Mouse (Mus musculus): ENCODE data around the gene Mapkapk2.
A peak's percentile ranks its signal among the peaks of the same experiment; 100 is the strongest.
"Not testable (repeated sequence)": the region's sequence is repeated elsewhere in the genome, so short reads cannot be mapped to it uniquely, and the experiment has no call there.

The Mapkapk2 gene

GRCm38 (mm10) chr1:131097700-131098094 lies at the start of gene Mapkapk2:
TSS of gene Mapkapk2 (minus strand) at chr1:131097826.
- peak; percentile 95 for DNase-seq

- DNase-seq = no peak
Measured at GRCm38 (mm10) chr1:131146181-131146614, 48.6 kb upstream of the Mapkapk2 start.

GRCm38 (mm10) chr1:131145222-131145621 lies 47.6 kb upstream of the Mapkapk2 start:
- DNase-seq = not testable (repeated sequence)

- DNase-seq = no peak
Measured at GRCm38 (mm10) chr1:131142472-131142871, 44.8 kb upstream of the Mapkapk2 start.

- DNase-seq = no peak
Measured at GRCm38 (mm10) chr1:131141449-131141848, 43.8 kb upstream of the Mapkapk2 start.

GRCm38 (mm10) chr1:131139102-131140095 lies 41.8 kb upstream of the Mapkapk2 start:
- peak; percentile 30 for DNase-seq

GRCm38 (mm10) chr1:131138191-131139016 lies 40.8 kb upstream of the Mapkapk2 start, which contains the start of gene Dyrk3:
TSS of gene Dyrk3 (minus strand) at chr1:131138340.
- peak; percentile 91 for DNase-seq

- no peak for DNase-seq
Measured at GRCm38 (mm10) chr1:131137717-131138118, 40.1 kb upstream of the Mapkapk2 start.

- DNase-seq = no peak
Measured at GRCm38 (mm10) chr1:131137111-131137510, 39.5 kb upstream of the Mapkapk2 start.

- no peak for DNase-seq
Measured at GRCm38 (mm10) chr1:131135960-131136629, 38.5 kb upstream of the Mapkapk2 start.

- peak; percentile 26 for DNase-seq
Measured at GRCm38 (mm10) chr1:131134942-131135522, 37.4 kb upstream of the Mapkapk2 start.

GRCm38 (mm10) chr1:131134231-131134630 lies 36.6 kb upstream of the Mapkapk2 start:
- no peak for DNase-seq

GRCm38 (mm10) chr1:131125987-131126744 lies 28.5 kb upstream of the Mapkapk2 start:
- no peak for DNase-seq

GRCm38 (mm10) chr1:131123522-131124265 lies 26.1 kb upstream of the Mapkapk2 start:
- no peak for DNase-seq

GRCm38 (mm10) chr1:131121987-131122386 lies 24.4 kb upstream of the Mapkapk2 start:
- DNase-seq = no peak

- DNase-seq = peak; percentile 56
Measured at GRCm38 (mm10) chr1:131119026-131119425, 21.4 kb upstream of the Mapkapk2 start.

GRCm38 (mm10) chr1:131118530-131118929 lies 20.9 kb upstream of the Mapkapk2 start:
- no peak for DNase-seq

GRCm38 (mm10) chr1:131116430-131117011 lies 18.9 kb upstream of the Mapkapk2 start:
- DNase-seq = no peak

GRCm38 (mm10) chr1:131115932-131116331 lies 18.3 kb upstream of the Mapkapk2 start:
- DNase-seq = peak; percentile 81

GRCm38 (mm10) chr1:131112576-131112975 lies 14.9 kb upstream of the Mapkapk2 start:
- peak; percentile 65 for DNase-seq
